In the genomic region with DNA sequence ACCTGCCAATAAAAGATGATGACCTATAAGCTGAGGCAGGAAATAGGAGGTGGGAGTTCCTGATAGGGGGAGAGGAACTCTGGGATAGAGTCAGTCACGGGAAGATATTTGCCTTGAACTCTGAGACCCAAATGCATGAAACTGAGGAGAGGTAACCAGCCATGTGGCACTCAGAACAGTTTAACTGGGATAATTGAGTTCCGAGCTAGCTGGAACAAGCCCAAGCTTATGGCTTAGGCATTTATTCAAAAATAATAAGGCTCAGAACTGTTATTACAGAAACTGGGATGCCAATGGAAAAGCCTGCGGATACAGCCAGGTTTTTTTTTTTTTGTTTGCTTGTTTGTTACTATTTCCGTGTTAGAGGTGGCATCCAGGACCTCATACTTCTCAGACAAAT, we compare ENCODE assay signal across 16 mouse cellular contexts.
"Had no signal": no experiment of that assay in that cellular context is flagged by ENCODE, and none has a peak within 500 bp of the region (broad histone marks: within the 10 kb centered on the region; RNA-seq: fewer than 3 reads in every experiment).

No protein-coding gene starts in this region.

- H3K4me3 ChIP-seq: neural tube, embryonic 13.5 days; neural tube, embryonic 15.5 days; stomach, embryonic 15.5 days had no signal

- H3K4me2 ChIP-seq: neural tube, embryonic 13.5 days; neural tube, embryonic 15.5 days; stomach, embryonic 15.5 days had no signal

- DNase-seq: retina, postnatal 1 day; right cerebral cortex, adult 18-20 months; right cerebral cortex, postnatal 14 days; right cerebral cortex, postnatal 25 days; right cerebral cortex, postnatal 4 days; spleen, adult 18-20 months; thymus, adult 18-20 months; thymus, adult 2 months; thymus, postnatal 14 days; thymus, postnatal 25 days; thymus, postnatal 36 days; thymus, postnatal 4 days had no signal

- H3K9ac ChIP-seq: neural tube, embryonic 13.5 days; neural tube, embryonic 15.5 days; stomach, embryonic 15.5 days had no signal

- H3K27me3 ChIP-seq: neural tube, embryonic 13.5 days; neural tube, embryonic 15.5 days; stomach, embryonic 15.5 days had no signal

- H3K27ac ChIP-seq: neural tube, embryonic 13.5 days; neural tube, embryonic 15.5 days; stomach, embryonic 15.5 days; stomach, postnatal 0 days had no signal

- H3K36me3 ChIP-seq: neural tube, embryonic 13.5 days; neural tube, embryonic 15.5 days; stomach, embryonic 15.5 days had no signal

- H3K9me3 ChIP-seq: neural tube, embryonic 13.5 days; neural tube, embryonic 15.5 days; stomach, embryonic 15.5 days had no signal

- H3K4me1 ChIP-seq: neural tube, embryonic 13.5 days; neural tube, embryonic 15.5 days had no signal
